Mouse (Mus musculus) limb, embryonic 14.5 days (tissue): ENCODE data around the gene Rpl38. TPM values are rescaled to one million over a fixed set of nuclear protein-coding genes. Genes with fewer than 3 reads are reported as not detected.
A peak's percentile ranks its signal among the peaks of the same experiment; 100 is the strongest.

ENCODE experiments used
- ATAC-seq: fragments of 200-750 bp; cut with Nextera tagmentation; 2 replicates; pipeline ENCODE4 v1.8.0; 2017; ENCODE audit warnings: low read depth, moderate number of reproducible peaks, moderate TSS enrichment; ENCODE audit not compliant: low FRiP score
- DNase-seq: peaks from one replicate; pipeline ENCODE4 v3.0.0-alpha.2; 2015; ENCODE audit warnings: low spot score
- H3K27ac ChIP-seq: fragments of 300-500 bp; sonication (generic); replicated peaks from 2 replicates; pipeline ENCODE4 v1.5.1; 2014; ENCODE audit warnings: low read depth, mild to moderate bottlenecking, low read length, moderate library complexity, mixed read lengths
- H3K27me3 ChIP-seq: fragments of 300-500 bp; sonication (generic); 2 replicates; pipeline ENCODE4 v1.6.1; 2014; ENCODE audit warnings: low read length, mixed read lengths; ENCODE audit not compliant: control insufficient read depth, insufficient read depth
- H3K36me3 ChIP-seq: fragments of 300-500 bp; sonication (generic); 2 replicates; pipeline ENCODE4 v1.6.1; 2014; ENCODE audit warnings: mild to moderate bottlenecking, low read length, moderate library complexity, mixed read lengths; ENCODE audit not compliant: control insufficient read depth, insufficient read depth
- H3K4me1 ChIP-seq: fragments of 300-500 bp; sonication (generic); 2 replicates; pipeline ENCODE4 v1.6.1; 2014; ENCODE audit warnings: antibody characterized with exemption, low read length, mixed read lengths; ENCODE audit not compliant: control insufficient read depth, insufficient read depth
- H3K4me2 ChIP-seq: fragments of 300-500 bp; sonication (generic); replicated peaks from 2 replicates; pipeline ENCODE4 v1.6.1; 2014; ENCODE audit warnings: low read depth, mild to moderate bottlenecking, low read length, moderate library complexity; ENCODE audit not compliant: severe bottlenecking
- H3K4me3 ChIP-seq: fragments of 300-500 bp; sonication (generic); replicated peaks from 2 replicates; pipeline ENCODE4 v1.5.1; 2014; ENCODE audit warnings: low read length
- H3K9ac ChIP-seq: fragments of 300-500 bp; sonication (generic); 2 replicates; pipeline ENCODE4 v1.6.1; 2014; ENCODE audit warnings: mild to moderate bottlenecking, low read depth, low read length, moderate library complexity; ENCODE audit not compliant: severe bottlenecking
- H3K9me3 ChIP-seq: fragments of 300-500 bp; sonication (generic); 2 replicates; pipeline ENCODE4 v1.6.1; 2016; ENCODE audit warnings: low read length; ENCODE audit not compliant: control insufficient read depth
- POLR2A ChIP-seq: fragments of 200-500 bp; IDR thresholded peaks from 2 replicates; pipeline ENCODE4 v1.8.0; 2012; ENCODE audit warnings: inconsistent platforms, mild to moderate bottlenecking, moderate library complexity, borderline replicate concordance; ENCODE audit not compliant: insufficient read depth, insufficient read length; ENCODE audit errors: extremely low read depth
- WGBS: fragments of 180-500 bp; shearing (Covaris S2); extraction: QIAGEN DNeasy Blood & Tissue Kit; methylation state at CpG from one replicate; pipeline ENCODE4 v1.1.7; 2014; 5-methylcytosine and 5-hydroxymethylcytosine counted together
- polyA plus RNA-seq, 2 experiments: library from polyadenylated mRNA; depleted of rRNA in 1 of 2; stranded (reverse) in 1 of 2; unstranded in 1 of 2; fragments of >200 nt; fragmentation: Nextera tagmentation in 1 of 2; extraction: Ambion mirVana in 1 of 2; gene quantifications; 2 replicates each; pipeline versions ENCODE4 v1.2.1 to v1.2.3; 2012 to 2014

Gene Rpl38
- polyA plus RNA-seq, 2 experiments, result 1,139 to 2,419 TPM

- DNase-seq (peak; percentile 72), ATAC-seq (peak; percentile 44)
- WGBS, result 50% methylated on average over 10 of the region's 10 CpGs
- no peak overlapping the region for H3K9ac ChIP-seq
- H3K4me2 ChIP-seq, result no peak overlapping the region
- H3K9me3 ChIP-seq, result no peaks in the 10 kb centered on the region
- peaks cover 3% of the 10 kb centered on the region for H3K36me3 ChIP-seq
- no peak for TF ChIP-seq POLR2A
- H3K27ac ChIP-seq, result peak overlapping the region; percentile 65; the same call in 1 of the 2 replicates
- no peaks in the 10 kb centered on the region for H3K27me3 ChIP-seq
- peaks cover 8% of the 10 kb centered on the region for H3K4me1 ChIP-seq
- H3K4me3 ChIP-seq, result no peak overlapping the region
These were observed 19.4 kb downstream of the Rpl38 start for GRCm38 (mm10) chr11:114687574-114688188.

- Histone ChIP-seq H3K27me3 (no peaks in the 10 kb centered on the region), H3K9ac (no peak overlapping the region), H3K9me3 (no peaks in the 10 kb centered on the region), H3K36me3 (peaks cover 3% of the 10 kb centered on the region), H3K4me1 (peaks cover 8% of the 10 kb centered on the region), H3K27ac (no peak overlapping the region), H3K4me3 (no peak overlapping the region), H3K4me2 (no peak overlapping the region)
- TF ChIP-seq POLR2A, result no peak
- DNase-seq (no peak), ATAC-seq (no peak)
- 95% methylated on average over 2 of the region's 3 CpGs for WGBS
These were observed 20.4 kb downstream of the Rpl38 start for GRCm38 (mm10) chr11:114688729-114689128.

GRCm38 (mm10) chr11:114690192-114690591 is 21.9 kb downstream of the Rpl38 start:
- DNase-seq (no peak), ATAC-seq (no peak)

DNA sequence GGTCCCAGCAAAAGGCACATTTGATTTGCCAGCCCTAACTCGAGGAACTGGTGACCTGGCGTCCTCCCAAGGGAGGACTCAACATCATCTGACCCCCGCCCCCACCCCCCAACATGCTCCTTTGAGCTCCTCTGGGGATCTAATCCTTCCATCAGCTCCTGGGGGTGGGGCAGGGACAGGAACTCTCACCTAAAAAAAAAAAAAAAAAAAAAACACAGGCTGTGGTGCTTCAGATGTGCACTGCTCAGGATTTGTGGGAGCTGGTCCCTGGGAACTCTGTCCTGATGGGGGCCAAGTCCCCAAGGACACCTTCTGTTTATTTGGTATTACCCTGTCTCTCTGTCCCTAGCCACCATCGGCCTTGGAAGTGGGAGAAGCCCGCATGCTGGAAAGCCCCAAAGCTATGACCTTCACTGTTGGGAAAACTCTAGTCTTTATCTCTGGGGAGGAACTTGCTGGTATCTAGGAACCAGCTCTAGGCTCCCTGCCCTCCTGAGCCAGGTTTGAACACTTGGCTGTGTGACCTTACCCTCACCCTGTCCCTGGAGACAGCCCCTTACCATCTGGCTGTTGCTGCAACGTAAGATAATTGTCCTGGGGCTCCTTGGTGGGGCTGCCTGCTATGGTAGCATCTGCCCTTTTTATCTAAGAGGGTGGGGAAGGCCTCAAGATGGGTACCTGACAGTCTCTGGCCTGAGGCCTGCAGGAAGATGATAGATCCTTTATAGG is 23.3 kb downstream of the Rpl38 start:
- Histone ChIP-seq H3K4me2 (no peak overlapping the region), H3K27me3 (no peaks in the 10 kb centered on the region), H3K4me3 (no peak overlapping the region), H3K27ac (no peak overlapping the region), H3K9me3 (no peaks in the 10 kb centered on the region), H3K9ac (no peak overlapping the region), H3K36me3 (peaks cover 6% of the 10 kb centered on the region), H3K4me1 (no peaks in the 10 kb centered on the region)
- ATAC-seq (no peak), DNase-seq (no peak)
- TF ChIP-seq POLR2A, result no peak
- WGBS, result 49% methylated on average over 6 of the region's 6 CpGs

More at GRCm38 (mm10) chr11:114690192-114690591, 21.9 kb downstream of the Rpl38 start:
- TF ChIP-seq POLR2A, result no peak
- no peaks in the 10 kb centered on the region for H3K9me3 ChIP-seq
- H3K36me3 ChIP-seq, result peaks cover 3% of the 10 kb centered on the region
- H3K27me3 ChIP-seq, result no peaks in the 10 kb centered on the region
- no peak overlapping the region for H3K9ac ChIP-seq
- H3K4me3 ChIP-seq, result no peak overlapping the region
- H3K4me2 ChIP-seq, result no peak overlapping the region
- no peak overlapping the region for H3K27ac ChIP-seq
- 94% methylated on average over 15 of the region's 15 CpGs for WGBS
- no peaks in the 10 kb centered on the region for H3K4me1 ChIP-seq

- Histone ChIP-seq H3K36me3 (peaks cover 9% of the 10 kb centered on the region), H3K9me3 (no peaks in the 10 kb centered on the region), H3K9ac (no peak overlapping the region), H3K27ac (no peak overlapping the region), H3K27me3 (no peaks in the 10 kb centered on the region), H3K4me1 (no peaks in the 10 kb centered on the region), H3K4me2 (no peak overlapping the region), H3K4me3 (no peak overlapping the region)
- 39% methylated on average over 7 of the region's 7 CpGs for WGBS
- DNase-seq, result no peak
- TF ChIP-seq POLR2A, result no peak
- ATAC-seq, result no peak
These were observed 24.3 kb downstream of the Rpl38 start for GRCm38 (mm10) chr11:114692601-114693000.
